Mouse (Mus musculus) bone marrow, adult 2 months (tissue): ENCODE data around the gene Podxl.

ENCODE experiments used
- CTCF ChIP-seq: fragments of 200-500 bp; IDR thresholded peaks from 2 replicates; pipeline ENCODE4 v1.5.1; 2011; ENCODE audit warnings: low read length, control low read depth; ENCODE audit not compliant: control insufficient read depth, insufficient read depth
- POLR2A ChIP-seq: fragments of 200-500 bp; IDR thresholded peaks from 2 replicates; pipeline ENCODE4 v1.6.1; 2011; ENCODE audit warnings: low read depth, mild to moderate bottlenecking, control low read depth, low read length, borderline replicate concordance; ENCODE audit not compliant: control insufficient read depth

- TF ChIP-seq CTCF = no peak
- TF ChIP-seq POLR2A = no peak
These were observed 28.3 kb upstream of the Podxl start for GRCm38 (mm10) chr6:31592128-31592527.
